Mouse (Mus musculus): ENCODE measurements around the gene Dkkl1.
"Not testable (repeated sequence)": the region's sequence is repeated elsewhere in the genome, so short reads cannot be mapped to it uniquely, and the experiment has no call there.

The Dkkl1 gene

DNA sequence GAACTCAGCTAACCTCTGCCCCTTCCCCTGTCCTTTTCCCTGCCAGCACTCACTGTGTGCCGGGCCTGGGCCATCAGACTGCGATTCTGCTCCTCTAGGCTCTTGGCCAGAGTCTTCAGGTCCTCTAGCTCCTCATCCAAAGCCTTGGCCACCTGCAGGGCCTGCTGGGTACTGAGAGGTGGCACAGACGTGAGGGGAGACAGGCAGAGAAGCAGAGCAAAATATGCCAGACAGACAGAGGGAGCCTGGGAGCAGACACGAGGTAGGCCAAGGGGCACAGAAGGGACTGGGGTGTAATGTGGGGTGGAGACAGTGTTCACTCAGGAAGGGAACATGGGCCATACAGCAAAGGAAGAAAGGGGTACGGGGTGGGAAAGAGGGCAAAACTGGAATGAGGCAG is 18.5 kb downstream of the Dkkl1 start:
- DNase-seq (ENCODE audit: low read depth, low spot score) = no peak

- no peak for DNase-seq (ENCODE audit: low read depth, low spot score)
These were observed 19.2 kb downstream of the Dkkl1 start for GRCm38 (mm10) chr7:45192585-45193310.

DNA sequence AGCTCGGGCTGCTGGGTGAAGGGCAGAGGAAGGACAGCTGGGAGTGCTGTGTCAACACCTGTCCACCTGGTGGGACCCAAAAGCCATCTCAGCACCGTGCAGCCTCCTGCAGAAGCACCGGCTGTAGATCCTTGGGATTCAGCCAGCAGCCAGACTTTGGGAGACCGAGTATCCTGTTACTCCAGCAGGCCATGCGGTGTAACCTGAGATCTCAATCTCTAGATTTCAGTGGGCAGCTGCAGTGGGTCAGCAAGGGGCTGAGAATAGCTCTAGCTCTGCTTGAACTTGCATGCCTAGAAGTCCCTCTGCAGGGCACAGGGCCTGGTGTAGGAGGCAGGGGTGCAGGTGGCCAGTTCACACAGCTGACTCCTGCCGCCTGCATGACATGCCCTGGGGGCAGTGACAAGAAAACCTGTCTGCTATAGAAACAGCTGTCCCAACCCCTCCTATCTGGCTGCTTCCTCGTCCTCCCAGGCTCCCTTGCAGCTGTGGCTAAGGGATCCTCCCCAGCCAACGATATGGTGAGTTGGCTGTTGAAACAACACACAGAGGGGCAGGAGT is 20.1 kb downstream of the Dkkl1 start:
- DNase-seq (ENCODE audit: low read depth, low spot score) = no peak

- DNase-seq (ENCODE audit: low read depth, low spot score) = no peak
These were observed 20.8 kb downstream of the Dkkl1 start for GRCm38 (mm10) chr7:45191161-45191560.

GRCm38 (mm10) chr7:45190186-45190585 is 21.8 kb downstream of the Dkkl1 start:
- DNase-seq (ENCODE audit: low read depth, low spot score) = no peak

- no peak for DNase-seq (ENCODE audit: low read depth, low spot score)
These were observed 22.3 kb downstream of the Dkkl1 start for GRCm38 (mm10) chr7:45189600-45189999.

DNA sequence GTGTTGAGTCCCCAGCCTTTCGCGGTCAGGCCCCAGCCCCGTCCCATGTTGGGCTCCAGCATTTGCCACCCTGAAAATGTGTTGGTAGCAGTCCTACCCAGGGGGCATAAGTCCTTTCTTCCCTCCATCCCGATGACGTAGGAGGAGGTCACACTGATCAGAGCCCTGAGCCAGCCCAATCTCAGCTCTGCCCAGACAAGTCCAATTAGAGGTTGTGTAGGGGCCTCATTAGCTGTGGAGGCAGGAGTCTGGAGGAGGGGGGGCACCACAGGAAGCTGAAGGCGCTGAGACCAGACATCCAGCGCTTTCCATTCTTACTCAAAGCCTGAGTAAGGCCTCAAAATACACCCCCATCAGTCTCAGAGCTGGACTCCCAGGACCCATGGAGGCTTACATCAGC is 26.0 kb downstream of the Dkkl1 start:
- no peak for DNase-seq (ENCODE audit: low read depth, low spot score)

- no peak for DNase-seq (ENCODE audit: low read depth, low spot score)
These were observed 28.3 kb downstream of the Dkkl1 start for GRCm38 (mm10) chr7:45183672-45184071.

- DNase-seq (ENCODE audit: low read depth, low spot score) = no peak
These were observed 29.3 kb downstream of the Dkkl1 start for GRCm38 (mm10) chr7:45182606-45183005.

- peak; percentile 71 for DNase-seq (ENCODE audit: low read depth, low spot score)
These were observed 29.7 kb downstream of the Dkkl1 start for GRCm38 (mm10) chr7:45182199-45182601.

DNA sequence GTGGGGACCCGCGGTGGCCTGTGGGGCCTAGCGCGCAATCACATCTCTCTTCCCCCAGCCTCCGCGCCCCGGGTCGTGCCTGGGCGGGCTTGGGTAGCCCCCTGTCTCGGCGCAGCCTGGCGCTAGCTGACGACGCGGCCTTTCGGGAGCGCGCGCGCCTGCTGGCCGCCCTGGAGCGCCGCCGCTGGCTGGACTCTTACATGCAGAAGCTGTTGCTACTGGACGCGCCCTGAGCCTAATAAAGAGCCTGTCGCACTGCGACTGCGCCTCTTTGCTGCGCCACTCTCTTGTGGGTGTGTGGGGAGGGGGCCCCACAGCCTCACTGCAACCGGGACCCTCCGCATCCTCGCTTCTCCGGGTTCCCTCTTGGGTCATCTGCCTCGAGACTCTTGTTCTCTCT is 30.4 kb downstream of the Dkkl1 start:
- no peak for DNase-seq (ENCODE audit: low read depth, low spot score)

DNA sequence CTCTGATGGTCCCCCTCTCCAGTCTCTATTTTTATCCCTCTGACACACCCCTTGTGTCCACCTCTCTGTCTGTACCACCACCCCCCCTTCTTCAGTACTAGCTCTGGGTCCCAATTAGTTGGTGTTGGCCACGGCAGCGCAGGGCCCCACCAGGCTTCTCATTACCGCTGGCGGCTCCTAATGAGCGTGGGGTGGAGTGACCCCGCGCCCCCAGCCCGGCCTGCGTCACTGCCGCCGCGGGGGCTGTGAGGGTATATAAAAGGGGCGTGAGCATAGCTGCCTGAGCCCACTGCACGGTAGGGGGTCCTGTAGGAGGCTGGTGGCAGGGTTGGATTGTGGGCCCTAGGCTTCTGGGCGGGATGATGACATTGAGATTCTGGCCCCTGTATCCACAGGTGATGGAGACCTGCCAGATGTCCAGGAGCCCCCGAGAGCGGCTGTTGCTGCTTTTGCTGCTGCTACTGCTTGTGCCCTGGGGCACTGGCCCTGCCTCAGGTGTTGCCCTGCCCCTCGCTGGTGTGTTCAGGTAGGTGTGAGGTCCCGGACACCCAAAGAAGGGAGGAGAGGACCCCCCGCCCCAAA is 31.0 kb downstream of the Dkkl1 start, which contains the start of gene Pth2:
TSS of gene Pth2 (plus strand) at position 100 of the 582 bp plus-strand sequence.
- no peak for DNase-seq (ENCODE audit: low read depth, low spot score)

GRCm38 (mm10) chr7:45179469-45179868 is 32.5 kb downstream of the Dkkl1 start, which contains the start of gene Gfy:
Gene Gfy, minus strand, starts transcription at chr7:45179569.
- DNase-seq (ENCODE audit: low read depth, low spot score) = no peak

DNA sequence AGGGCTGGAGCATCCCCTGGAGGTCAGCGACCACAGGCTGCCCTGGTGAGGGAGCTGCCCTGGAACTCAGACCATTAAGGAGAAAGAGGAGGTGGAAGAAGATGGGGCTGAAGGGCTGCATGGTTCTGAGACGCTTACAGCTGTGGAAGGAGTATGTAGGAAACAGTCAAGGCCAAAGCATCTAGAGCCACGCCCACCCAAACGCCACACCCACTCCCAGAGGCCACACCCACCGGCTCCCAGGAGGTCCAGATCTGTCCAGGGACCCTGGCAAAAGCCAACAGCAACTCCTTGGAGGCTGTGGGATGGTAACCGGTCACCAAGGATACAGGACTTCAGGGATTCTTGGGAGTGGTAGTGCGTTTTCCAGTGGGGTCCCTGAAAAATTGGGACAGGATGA is 33.4 kb downstream of the Dkkl1 start:
- no peak for DNase-seq (ENCODE audit: low read depth, low spot score)

DNA sequence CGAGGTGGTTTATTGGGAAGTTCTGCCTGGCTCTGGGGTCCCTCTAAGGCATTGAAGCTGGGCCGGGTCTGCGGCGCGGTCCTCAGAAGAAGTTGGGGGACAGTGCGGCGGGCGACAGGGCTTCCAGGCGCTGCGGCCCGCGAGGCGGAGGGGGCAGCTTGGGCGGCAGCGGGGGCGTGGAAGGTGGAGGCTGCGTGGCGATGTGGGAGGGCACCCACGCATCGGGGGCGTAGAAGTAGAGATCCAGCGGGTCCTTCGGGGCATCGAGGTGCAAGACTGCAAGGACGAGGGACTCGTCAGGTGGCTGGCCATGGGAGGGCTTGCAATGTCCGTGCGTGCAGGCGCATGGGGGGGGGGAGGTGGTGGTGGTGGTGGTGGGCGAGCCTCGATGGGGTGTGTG is 35.6 kb downstream of the Dkkl1 start:
- DNase-seq (ENCODE audit: low read depth, low spot score) = no peak

GRCm38 (mm10) chr7:45175929-45176328 is 36.0 kb downstream of the Dkkl1 start:
- DNase-seq (ENCODE audit: low read depth, low spot score) = no peak

GRCm38 (mm10) chr7:45175398-45175797 is 36.5 kb downstream of the Dkkl1 start:
- no peak for DNase-seq (ENCODE audit: low read depth, low spot score)

DNA sequence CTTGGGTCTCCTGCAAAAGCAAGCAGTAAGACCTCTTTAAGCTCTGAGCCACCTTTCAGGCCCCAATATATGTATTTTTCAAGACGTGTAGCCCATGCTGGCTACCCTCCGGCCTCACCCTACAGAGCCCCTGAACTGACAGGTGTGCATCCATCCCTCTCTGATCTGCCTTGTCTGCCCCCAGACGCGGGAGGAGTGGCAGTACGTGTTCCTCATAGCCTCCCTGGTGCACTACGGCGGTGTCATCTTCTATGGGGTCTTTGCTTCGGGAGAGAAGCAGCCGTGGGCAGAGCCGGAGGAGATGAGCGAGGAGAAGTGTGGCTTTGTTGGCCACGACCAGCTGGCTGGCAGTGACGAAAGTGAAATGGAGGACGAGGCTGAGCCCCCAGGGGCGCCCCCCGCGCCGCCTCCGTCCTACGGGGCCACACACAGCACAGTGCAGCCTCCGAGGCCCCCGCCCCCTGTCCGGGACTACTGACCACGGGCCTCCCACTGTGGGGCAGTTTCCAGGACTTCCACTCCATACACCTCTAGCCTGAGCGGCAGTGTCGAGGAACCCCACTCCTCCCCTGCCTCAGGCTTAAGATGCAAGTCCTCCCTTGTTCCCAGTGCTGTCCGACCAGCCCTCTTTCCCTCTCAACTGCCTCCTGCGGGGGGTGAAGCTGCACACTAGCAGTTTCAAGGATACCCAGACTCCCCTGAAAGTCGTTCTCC is 37.2 kb downstream of the Dkkl1 start:
- DNase-seq (ENCODE audit: low read depth, low spot score) = no peak

DNA sequence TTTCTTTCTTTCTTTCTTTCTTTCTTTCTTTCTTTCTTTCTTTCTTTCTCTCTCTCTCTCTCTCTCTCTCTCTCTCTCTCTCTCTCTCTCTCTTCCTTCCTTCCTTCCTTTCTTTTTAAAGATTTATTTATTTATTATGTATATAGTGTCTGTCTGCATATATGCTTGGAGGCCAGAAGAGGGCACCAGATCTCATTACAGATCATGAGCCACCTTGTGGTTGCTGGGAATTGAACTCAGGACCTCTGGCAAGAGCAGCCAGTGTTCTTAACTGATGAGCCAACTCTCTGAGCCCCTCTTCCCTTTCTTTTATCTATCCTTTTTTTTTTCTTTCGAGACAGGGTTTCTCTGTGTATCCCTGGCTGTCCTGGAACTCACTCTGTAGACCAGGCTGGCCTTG is 38.2 kb downstream of the Dkkl1 start:
- DNase-seq (ENCODE audit: low read depth, low spot score) = not testable (repeated sequence)

DNA sequence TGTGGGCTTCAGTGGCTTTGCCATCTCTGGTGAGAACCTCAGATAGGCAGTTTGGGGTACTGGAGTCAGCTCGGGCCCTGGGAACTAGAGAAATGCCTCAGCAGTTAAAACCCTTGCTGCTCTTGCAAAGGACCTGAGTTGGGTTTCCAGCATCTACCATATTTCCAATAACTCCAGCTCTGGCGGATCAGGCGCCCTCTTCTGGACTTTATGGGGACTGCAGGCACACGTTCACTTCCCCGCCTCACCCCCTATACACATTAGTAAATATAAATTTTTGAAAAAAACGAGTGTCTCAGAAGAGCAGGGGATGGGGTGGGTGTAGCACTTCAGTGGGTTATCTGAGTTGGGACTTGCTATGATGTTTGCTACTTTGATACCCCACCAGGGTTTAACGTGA is 39.0 kb downstream of the Dkkl1 start:
- DNase-seq (ENCODE audit: low read depth, low spot score) = no peak

- DNase-seq (ENCODE audit: low read depth, low spot score) = no peak
These were observed 42.5 kb downstream of the Dkkl1 start for GRCm38 (mm10) chr7:45169495-45169894.

DNA sequence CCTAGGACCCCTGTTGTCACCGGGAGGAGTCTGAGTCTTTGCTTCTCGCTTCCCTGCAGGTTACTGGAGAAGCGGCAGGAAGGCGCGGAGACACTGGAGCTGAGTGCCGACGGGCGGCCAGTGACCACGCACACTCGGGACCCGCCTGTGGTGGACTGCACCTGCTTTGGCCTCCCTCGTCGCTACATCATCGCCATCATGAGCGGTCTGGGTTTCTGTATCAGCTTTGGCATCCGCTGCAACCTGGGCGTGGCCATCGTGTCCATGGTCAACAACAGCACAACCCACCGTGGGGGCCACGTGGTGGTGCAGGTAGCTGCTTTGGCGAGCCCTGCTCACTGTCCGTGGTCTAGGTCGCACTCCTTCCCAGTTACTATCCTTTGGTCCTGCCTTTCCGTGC is 43.3 kb downstream of the Dkkl1 start:
- no peak for DNase-seq (ENCODE audit: low read depth, low spot score)
